8 mouse cellular contexts compared by ENCODE assay signal in the genomic region with DNA sequence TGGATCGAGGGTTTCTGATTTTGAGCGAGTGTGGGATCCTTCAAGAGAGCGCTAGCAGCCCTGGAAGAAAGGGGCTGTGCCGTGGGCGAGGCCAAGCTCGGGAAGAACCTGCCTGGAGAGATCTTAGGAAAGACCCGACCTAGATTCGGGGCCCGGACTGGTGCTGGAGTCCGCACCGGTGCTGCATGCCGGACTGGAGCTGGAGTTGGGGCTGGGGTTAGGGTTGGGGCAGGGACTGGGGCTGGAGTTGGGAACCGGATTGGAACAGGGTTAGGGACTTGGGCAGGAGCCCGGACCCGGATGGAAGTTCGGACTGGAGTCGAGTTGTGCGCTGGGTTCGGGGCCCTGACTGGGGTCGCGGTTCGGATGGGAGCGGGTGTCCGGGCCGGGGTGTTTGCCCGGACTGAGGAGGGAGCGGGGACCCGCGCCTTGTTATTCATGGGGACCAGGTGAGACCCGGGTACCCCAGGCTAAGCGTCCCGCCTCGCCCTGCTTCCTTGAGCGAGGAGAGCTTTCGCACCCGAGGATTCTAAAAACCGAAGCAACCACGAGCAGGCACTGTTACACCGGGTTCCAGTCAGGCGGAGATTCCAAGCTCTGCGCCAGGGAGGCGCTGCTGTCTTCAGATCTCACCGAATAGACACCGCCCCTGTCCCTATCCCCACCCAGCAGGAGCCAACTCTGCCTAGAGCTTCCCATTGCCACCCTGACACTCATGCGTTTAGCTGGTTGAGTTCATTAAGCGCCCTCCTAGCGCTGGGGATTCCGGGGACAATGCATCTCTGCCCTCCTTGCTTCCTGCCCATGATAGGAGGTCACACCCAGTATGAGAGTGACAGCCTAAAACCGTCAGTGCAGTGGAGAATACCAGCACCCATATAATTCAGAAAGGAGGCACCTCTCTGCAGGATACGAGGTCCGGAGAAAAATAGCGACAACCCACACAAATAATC. TPM values are rescaled to one million over a fixed set of nuclear protein-coding genes. Genes with fewer than 3 reads are reported as not detected.
DNase-seq lines count a peak whose midpoint lies in the region; ATAC-seq lines count a peak whose summit lies in the region.

A gene (minus strand): TSS at position 549 of the 953 bp plus-strand sequence.

- DNase-seq in kidney, postnatal 25 days, result no peak
- peak; percentile 74 for DNase-seq in adrenal gland, postnatal 14 days
- DNase-seq in embryonic facial prominence, embryonic 11.5 days (ENCODE audit: low spot score), result peak; percentile 54
- peak; percentile 67 to 71 for DNase-seq in left cerebral cortex, postnatal 14 days (ENCODE audit: low spot score in 2 of 2)
- DNase-seq in neural tube, embryonic 11.5 days (ENCODE audit: low spot score), result peak; percentile 61
- DNase-seq in gastrocnemius, postnatal 36 days, result no peak

- H3K27me3 ChIP-seq in kidney, embryonic 14.5 days (ENCODE audit: control insufficient read depth, insufficient read depth, low read length), result peaks cover 60% of the 10 kb centered on the region
- H3K27me3 ChIP-seq in embryonic facial prominence, embryonic 11.5 days (ENCODE audit: control insufficient read depth, insufficient read depth, low read length), result peaks cover 57% of the 10 kb centered on the region
- peaks cover 31% of the 10 kb centered on the region for H3K27me3 ChIP-seq in neural tube, embryonic 11.5 days (ENCODE audit: control insufficient read depth, insufficient read depth, low read length)

- 1% methylated on average over 52 of the region's 52 CpGs for WGBS in kidney, embryonic 14.5 days
- WGBS in embryonic facial prominence, embryonic 11.5 days, result 1% methylated on average over 52 of the region's 52 CpGs
- 2% methylated on average over 49 of the region's 52 CpGs for WGBS in neural tube, embryonic 11.5 days

- peak within 1 kb of the TSS; percentile 31; the same call in 1 of the 2 replicates for H3K9ac ChIP-seq in kidney, embryonic 14.5 days (ENCODE audit: low read depth, low read length)
- no peak within 1 kb of the TSS for H3K9ac ChIP-seq in embryonic facial prominence, embryonic 11.5 days (replicated peaks; ENCODE audit: low read length)
- peak within 1 kb of the TSS; percentile 41 for H3K9ac ChIP-seq in neural tube, embryonic 11.5 days (ENCODE audit: low read length)

- peak within 1 kb of the TSS; percentile 34 for H3K4me3 ChIP-seq in kidney, embryonic 14.5 days (ENCODE audit: low read length)
- H3K4me3 ChIP-seq in embryonic facial prominence, embryonic 11.5 days (ENCODE audit: low read depth, low read length), result peak within 1 kb of the TSS; percentile 21
- H3K4me3 ChIP-seq in neural tube, embryonic 11.5 days (ENCODE audit: low read depth, low read length), result peak within 1 kb of the TSS; percentile 20

- no peaks in the 10 kb centered on the region for H3K36me3 ChIP-seq in kidney, embryonic 14.5 days (ENCODE audit: control insufficient read depth, insufficient read depth, low read length)
- H3K36me3 ChIP-seq in embryonic facial prominence, embryonic 11.5 days (replicated peaks; ENCODE audit: control insufficient read depth, insufficient read depth, low read depth, low read length), result no peaks in the 10 kb centered on the region
- no peaks in the 10 kb centered on the region for H3K36me3 ChIP-seq in neural tube, embryonic 11.5 days (ENCODE audit: control insufficient read depth, insufficient read depth, low read length)

- intact Hi-C loops in left cerebral cortex, postnatal 14 days (cut with DNase I), result no loop called here
- intact Hi-C loops in gastrocnemius, postnatal 36 days (cut with DNase I), result no loop called here

- ATAC-seq in kidney, embryonic 14.5 days (ENCODE audit: low FRiP score, low TSS enrichment), result peak; percentile 68
- peak; percentile 16; the same call in 1 of the 2 replicates for ATAC-seq in embryonic facial prominence, embryonic 11.5 days (replicated peaks; ENCODE audit: insufficient number of reproducible peaks, low FRiP score, low TSS enrichment, low read depth)
- ATAC-seq in neural tube, embryonic 11.5 days (ENCODE audit: insufficient read depth, low FRiP score, low TSS enrichment), result peak; percentile 25; the same call in 1 of the 2 replicates
- ATAC-seq in monocyte, adult 5-6 weeks (replicated peaks; ENCODE audit: insufficient number of reproducible peaks, low FRiP score, low TSS enrichment, poor library complexity, severe bottlenecking), result no peak

- no peak within 1 kb of the TSS for H3K27ac ChIP-seq in kidney, embryonic 14.5 days (ENCODE audit: low read depth, low read length)
- no peak within 1 kb of the TSS for H3K27ac ChIP-seq in embryonic facial prominence, embryonic 11.5 days (replicated peaks; ENCODE audit: low read depth, low read length)
- H3K27ac ChIP-seq in neural tube, embryonic 11.5 days (ENCODE audit: low read depth, low read length), result no peak within 1 kb of the TSS

- H3K4me2 ChIP-seq in kidney, embryonic 14.5 days (replicated peaks; ENCODE audit: low read depth, low read length), result peak within 1 kb of the TSS; percentile 49
- peak within 1 kb of the TSS; percentile 32 for H3K4me2 ChIP-seq in embryonic facial prominence, embryonic 11.5 days (ENCODE audit: low read depth, low read length)
- H3K4me2 ChIP-seq in neural tube, embryonic 11.5 days (ENCODE audit: low read depth), result peak within 1 kb of the TSS; percentile 44

- H3K4me1 ChIP-seq in kidney, embryonic 14.5 days (ENCODE audit: control insufficient read depth, insufficient read depth, low read length), result peaks cover 4% of the 10 kb centered on the region; the same call in 1 of the 2 replicates
- no peaks in the 10 kb centered on the region; the same call in 1 of the 2 replicates for H3K4me1 ChIP-seq in embryonic facial prominence, embryonic 11.5 days (ENCODE audit: control insufficient read depth, insufficient read depth, low read length)
- H3K4me1 ChIP-seq in neural tube, embryonic 11.5 days (ENCODE audit: control insufficient read depth, insufficient read depth, low read length), result peaks cover 9% of the 10 kb centered on the region

- H3K9me3 ChIP-seq in kidney, embryonic 14.5 days (ENCODE audit: control insufficient read depth, low read length), result no peaks in the 10 kb centered on the region
- H3K9me3 ChIP-seq in embryonic facial prominence, embryonic 11.5 days (replicated peaks; ENCODE audit: control insufficient read depth, low read length), result no peaks in the 10 kb centered on the region
- H3K9me3 ChIP-seq in neural tube, embryonic 11.5 days (ENCODE audit: control insufficient read depth, low read length), result no peaks in the 10 kb centered on the region

RNA-seq across cellular contexts. Expression of the gene that starts here (rescaled TPM):
- polyA plus RNA-seq in kidney, embryonic 14.5 days (2014; fragmentation: Nextera tagmentation; extraction: Ambion mirVana), result 0.26 TPM in 1 of 2 replicates, not detected in the other
- not detected in 2 replicates for total RNA-seq in adrenal gland, postnatal 14 days (2021)
- not detected in 2 replicates for polyA plus RNA-seq in embryonic facial prominence, embryonic 11.5 days (2014; fragmentation: Nextera tagmentation; extraction: Ambion mirVana)
- 1 to 10 TPM; 1.2 to 3.4 TPM for total RNA-seq in left cerebral cortex, postnatal 14 days (2021)
- 0.45 and 0.66 TPM in 2 replicates for polyA plus RNA-seq in neural tube, embryonic 11.5 days (2014; fragmentation: Nextera tagmentation; extraction: Ambion mirVana)
- total RNA-seq in gastrocnemius, postnatal 36 days (2021), result not detected
- total RNA-seq in monocyte, adult 5-6 weeks (2017), result not detected in 3 replicates

Comparison
In these comparisons a context has a peak if more than half of its experiments do, and no peak if none do; other contexts are left out.
1. Peak in ATAC-seq, H3K4me3 ChIP-seq, H3K9ac ChIP-seq and H3K4me2 ChIP-seq in kidney, embryonic 14.5 days; RNA of the gene not detected or under 1 TPM.
2. Peak in DNase-seq in adrenal gland, postnatal 14 days; RNA of the gene not detected or under 1 TPM.
3. Peak in DNase-seq, ATAC-seq, H3K4me3 ChIP-seq and H3K4me2 ChIP-seq in embryonic facial prominence, embryonic 11.5 days; RNA of the gene not detected or under 1 TPM.
4. Peak in DNase-seq, ATAC-seq, H3K4me3 ChIP-seq, H3K9ac ChIP-seq and H3K4me2 ChIP-seq in neural tube, embryonic 11.5 days; RNA of the gene not detected or under 1 TPM.
5. DNase-seq: peak in left cerebral cortex, postnatal 14 days (2 of 2); none in kidney, postnatal 25 days (0 of 2) and gastrocnemius, postnatal 36 days (0 of 2).
6. Peak in every context shown above with its lines, with median percentiles within 50 percentile points of each other: H3K4me2 ChIP-seq and H3K4me3 ChIP-seq.